Mouse (Mus musculus): Measurements from ENCODE around the gene Cth. TPM values are rescaled to one million over a fixed set of nuclear protein-coding genes. Genes with fewer than 3 reads are reported as not detected.

Gene Cth
- total and polyA plus RNA-seq, 3 experiments: not detected

- H3K9me3 ChIP-seq (replicated peaks): no peaks in the 10 kb centered on the region
- no peak for TF ChIP-seq POLR2AphosphoS5 (IDR thresholded peaks at IDR 0.05; ENCODE audit: insufficient replicate concordance, low read depth, low read length)
- no peak for TF ChIP-seq CTCF (IDR thresholded peaks at IDR 0.05; ENCODE audit: low read depth, low read length)
- TF ChIP-seq GATA2 (IDR thresholded peaks at IDR 0.05; ENCODE audit: borderline replicate concordance, low read depth, low read length): no peak
- H3K4me1 ChIP-seq (ENCODE audit: insufficient read depth, low read depth, low read length): no peaks in the 10 kb centered on the region
- H3K27me3 ChIP-seq (ENCODE audit: insufficient read depth, low read length): 0 out of 2 replicates have a peak, but pooled peaks cover 3% of the 10 kb centered on the region
- H3K4me3 ChIP-seq (ENCODE audit: low read depth, low read length): no peak overlapping the region
- H3K36me3 ChIP-seq (replicated peaks): no peaks in the 10 kb centered on the region
- ATAC-seq (ENCODE audit: extremely low read depth, insufficient number of reproducible peaks, low FRiP score, poor library complexity, severe bottlenecking): no peak; the same call in 1 of the 2 replicates
- DNase-seq (ENCODE audit: low spot score): no peak
Observed at GRCm38 (mm10) chr3:157866251-157866650, 58.6 kb downstream of the Cth start.

GRCm38 (mm10) chr3:157865848-157866247, 59.0 kb downstream of the Cth start:
- Histone ChIP-seq H3K9me3 (replicated peaks) (no peaks in the 10 kb centered on the region), H3K4me1 (ENCODE audit: insufficient read depth, low read depth, low read length) (no peaks in the 10 kb centered on the region), H3K4me3 (ENCODE audit: low read depth, low read length) (no peak overlapping the region), H3K36me3 (replicated peaks) (no peaks in the 10 kb centered on the region), H3K27me3 (ENCODE audit: insufficient read depth, low read length) (0 out of 2 replicates have a peak, but pooled peaks cover 3% of the 10 kb centered on the region)
- TF ChIP-seq POLR2AphosphoS5 (IDR thresholded peaks at IDR 0.05; ENCODE audit: insufficient replicate concordance, low read depth, low read length): no peak
- no peak for TF ChIP-seq CTCF (IDR thresholded peaks at IDR 0.05; ENCODE audit: low read depth, low read length)
- TF ChIP-seq GATA2 (IDR thresholded peaks at IDR 0.05; ENCODE audit: borderline replicate concordance, low read depth, low read length): no peak
- TF ChIP-seq GATA1 (IDR thresholded peaks at IDR 0.05; ENCODE audit: borderline replicate concordance, low read length): no peak
- no peak for TF ChIP-seq TAL1 (conservative IDR thresholded peaks at IDR 0.05; ENCODE audit: low read depth, low read length)
- ATAC-seq (ENCODE audit: extremely low read depth, insufficient number of reproducible peaks, low FRiP score, poor library complexity, severe bottlenecking) (no peak), DNase-seq (ENCODE audit: low spot score) (no peak)

- H3K9me3 ChIP-seq (replicated peaks): no peaks in the 10 kb centered on the region
- TF ChIP-seq POLR2AphosphoS5 (IDR thresholded peaks at IDR 0.05; ENCODE audit: insufficient replicate concordance, low read depth, low read length) (no peak), CTCF (IDR thresholded peaks at IDR 0.05; ENCODE audit: low read depth, low read length) (no peak), GATA2 (IDR thresholded peaks at IDR 0.05; ENCODE audit: borderline replicate concordance, low read depth, low read length) (no peak), GATA1 (IDR thresholded peaks at IDR 0.05; ENCODE audit: borderline replicate concordance, low read length) (no peak)
- 0 out of 2 replicates have a peak, but pooled peaks cover 3% of the 10 kb centered on the region for H3K27me3 ChIP-seq (ENCODE audit: insufficient read depth, low read length)
- DNase-seq (ENCODE audit: low spot score) (no peak), ATAC-seq (ENCODE audit: extremely low read depth, insufficient number of reproducible peaks, low FRiP score, poor library complexity, severe bottlenecking) (no peak)
- no peaks in the 10 kb centered on the region for H3K4me1 ChIP-seq (ENCODE audit: insufficient read depth, low read depth, low read length)
- no peak overlapping the region for H3K4me3 ChIP-seq (ENCODE audit: low read depth, low read length)
- H3K36me3 ChIP-seq (replicated peaks): no peaks in the 10 kb centered on the region
Observed at GRCm38 (mm10) chr3:157865431-157865830, 59.4 kb downstream of the Cth start.

GRCm38 (mm10) chr3:157852806-157853205, 72.1 kb downstream of the Cth start:
- Histone ChIP-seq H3K27me3 (ENCODE audit: insufficient read depth, low read length) (no peaks in the 10 kb centered on the region), H3K36me3 (replicated peaks) (no peaks in the 10 kb centered on the region), H3K4me3 (ENCODE audit: low read depth, low read length) (no peak overlapping the region), H3K4me1 (ENCODE audit: insufficient read depth, low read depth, low read length) (no peaks in the 10 kb centered on the region), H3K9me3 (replicated peaks) (no peaks in the 10 kb centered on the region)
- ATAC-seq (ENCODE audit: extremely low read depth, insufficient number of reproducible peaks, low FRiP score, poor library complexity, severe bottlenecking) (no peak), DNase-seq (ENCODE audit: low spot score) (no peak)
- no peak for TF ChIP-seq GATA2 (IDR thresholded peaks at IDR 0.05; ENCODE audit: borderline replicate concordance, low read depth, low read length)
- TF ChIP-seq CTCF (IDR thresholded peaks at IDR 0.05; ENCODE audit: low read depth, low read length): no peak
- TF ChIP-seq POLR2AphosphoS5 (IDR thresholded peaks at IDR 0.05; ENCODE audit: insufficient replicate concordance, low read depth, low read length): no peak
- TF ChIP-seq TAL1 (conservative IDR thresholded peaks at IDR 0.05; ENCODE audit: low read depth, low read length): no peak
- no peak for TF ChIP-seq GATA1 (IDR thresholded peaks at IDR 0.05; ENCODE audit: borderline replicate concordance, low read length)

- H3K36me3 ChIP-seq (replicated peaks): no peaks in the 10 kb centered on the region
- H3K4me1 ChIP-seq (ENCODE audit: insufficient read depth, low read depth, low read length): no peaks in the 10 kb centered on the region
- no peak overlapping the region for H3K4me3 ChIP-seq (ENCODE audit: low read depth, low read length)
- TF ChIP-seq TAL1 (conservative IDR thresholded peaks at IDR 0.05; ENCODE audit: low read depth, low read length): no peak
- no peak for TF ChIP-seq GATA1 (IDR thresholded peaks at IDR 0.05; ENCODE audit: borderline replicate concordance, low read length)
- TF ChIP-seq POLR2AphosphoS5 (IDR thresholded peaks at IDR 0.05; ENCODE audit: insufficient replicate concordance, low read depth, low read length): no peak
- no peak for TF ChIP-seq CTCF (IDR thresholded peaks at IDR 0.05; ENCODE audit: low read depth, low read length)
- no peak for TF ChIP-seq GATA2 (IDR thresholded peaks at IDR 0.05; ENCODE audit: borderline replicate concordance, low read depth, low read length)
- no peaks in the 10 kb centered on the region for H3K27me3 ChIP-seq (ENCODE audit: insufficient read depth, low read length)
- no peaks in the 10 kb centered on the region for H3K9me3 ChIP-seq (replicated peaks)
- ATAC-seq (ENCODE audit: extremely low read depth, insufficient number of reproducible peaks, low FRiP score, poor library complexity, severe bottlenecking): no peak
- no peak for DNase-seq (ENCODE audit: low spot score)
Observed at GRCm38 (mm10) chr3:157848503-157848902, 76.4 kb downstream of the Cth start.

GRCm38 (mm10) chr3:157847338-157848284, 77.3 kb downstream of the Cth start:
- TF ChIP-seq GATA1 (IDR thresholded peaks at IDR 0.05; ENCODE audit: borderline replicate concordance, low read length) (no peak), GATA2 (IDR thresholded peaks at IDR 0.05; ENCODE audit: borderline replicate concordance, low read depth, low read length) (no peak), POLR2AphosphoS5 (IDR thresholded peaks at IDR 0.05; ENCODE audit: insufficient replicate concordance, low read depth, low read length) (no peak), TAL1 (conservative IDR thresholded peaks at IDR 0.05; ENCODE audit: low read depth, low read length) (no peak), CTCF (IDR thresholded peaks at IDR 0.05; ENCODE audit: low read depth, low read length) (no peak)
- Histone ChIP-seq H3K36me3 (replicated peaks) (no peaks in the 10 kb centered on the region), H3K4me1 (ENCODE audit: insufficient read depth, low read depth, low read length) (no peaks in the 10 kb centered on the region), H3K4me3 (ENCODE audit: low read depth, low read length) (no peak overlapping the region), H3K27me3 (ENCODE audit: insufficient read depth, low read length) (no peaks in the 10 kb centered on the region), H3K9me3 (replicated peaks) (no peaks in the 10 kb centered on the region)
- DNase-seq (ENCODE audit: low spot score) (no peak), ATAC-seq (ENCODE audit: extremely low read depth, insufficient number of reproducible peaks, low FRiP score, poor library complexity, severe bottlenecking) (no peak)

Other genes with a start within 250 kb of the Cth start
- 82.8 and 99.3 TPM in 2 replicates for gene Ankrd13c, start 22.2 kb upstream of the Cth start, total RNA-seq (2014; fragmentation: Nextera tagmentation)
- 36.4 and 51.3 TPM in 2 replicates for gene Ankrd13c, start 22.2 kb upstream of the Cth start, total RNA-seq (2017)
- 31.3 and 36.1 TPM in 2 replicates for gene Ankrd13c, start 22.2 kb upstream of the Cth start, polyA plus RNA-seq (2012)
- gene Srsf11, start 111.6 kb upstream of the Cth start, total RNA-seq (2014; fragmentation: Nextera tagmentation): 399 and 426 TPM in 2 replicates
- 220 and 239 TPM in 2 replicates for gene Srsf11, start 111.6 kb upstream of the Cth start, total RNA-seq (2017)
- gene Srsf11, start 111.6 kb upstream of the Cth start, polyA plus RNA-seq (2012): 87.1 and 90.8 TPM in 2 replicates
- 78.3 and 105 TPM in 2 replicates for gene Lrrc40, start 111.6 kb upstream of the Cth start, total RNA-seq (2014; fragmentation: Nextera tagmentation)
- gene Lrrc40, start 111.6 kb upstream of the Cth start, total RNA-seq (2017): 56.9 and 60.4 TPM in 2 replicates
- gene Lrrc40, start 111.6 kb upstream of the Cth start, polyA plus RNA-seq (2012): 33.0 TPM in 2 replicates